Mouse (Mus musculus) heart, embryonic 15.5 days (tissue): ENCODE measurements around the gene Tm9sf3. TPM values are rescaled to one million over a fixed set of nuclear protein-coding genes. Genes with fewer than 3 reads are reported as not detected.

Source experiments
- ATAC-seq: fragments of 200-750 bp; cut with Nextera tagmentation; replicated peaks from 2 replicates; pipeline ENCODE4 v1.8.0; 2017; ENCODE audit warnings: low read depth, moderate TSS enrichment; ENCODE audit not compliant: insufficient number of reproducible peaks, insufficient read depth, low FRiP score
- H3K27ac ChIP-seq: fragments of 300-500 bp; sonication (generic); 2 replicates; pipeline ENCODE4 v1.5.1; 2015; ENCODE audit warnings: mild to moderate bottlenecking, inconsistent platforms
- H3K27me3 ChIP-seq: fragments of 300-500 bp; sonication (generic); 2 replicates; pipeline ENCODE4 v1.6.1; 2015; ENCODE audit warnings: inconsistent platforms
- H3K36me3 ChIP-seq: fragments of 300-500 bp; sonication (generic); 2 replicates; pipeline ENCODE4 v1.6.1; 2015; ENCODE audit warnings: mild to moderate bottlenecking, inconsistent platforms
- H3K4me1 ChIP-seq: fragments of 300-500 bp; sonication (generic); replicated peaks from 2 replicates; pipeline ENCODE4 v1.6.1; 2015; ENCODE audit warnings: inconsistent platforms
- H3K4me2 ChIP-seq: fragments of 300-500 bp; sonication (generic); 2 replicates; pipeline ENCODE4 v1.6.1; 2015; ENCODE audit warnings: inconsistent platforms, mild to moderate bottlenecking, moderate library complexity
- H3K4me3 ChIP-seq: fragments of 300-500 bp; sonication (generic); 2 replicates; pipeline ENCODE4 v1.5.1; 2015; ENCODE audit warnings: mild to moderate bottlenecking, inconsistent platforms
- H3K9ac ChIP-seq: fragments of 300-500 bp; sonication (generic); 2 replicates; pipeline ENCODE4 v1.6.1; 2015; ENCODE audit warnings: mild to moderate bottlenecking, inconsistent platforms
- H3K9me3 ChIP-seq: fragments of 300-500 bp; sonication (generic); replicated peaks from 2 replicates; pipeline ENCODE4 v1.6.1; 2016; ENCODE audit warnings: inconsistent platforms
- WGBS: fragments of 180-500 bp; shearing (Covaris S2); methylation state at CpG from one replicate; pipeline ENCODE4 v1.1.7; 2015; ENCODE audit warnings: mixed read lengths; 5-methylcytosine and 5-hydroxymethylcytosine counted together
- polyA plus RNA-seq: library from polyadenylated mRNA; unstranded; fragments of >200 nt; fragmentation: Nextera tagmentation; extraction: Ambion mirVana; gene quantifications from 2 replicates; pipeline ENCODE4 v1.2.1, GENCODE M21; 2015

Gene Tm9sf3
- polyA plus RNA-seq, 1 experiment from 2014 or later: 85.1 TPM

GRCm38 (mm10) chr19:41284515-41284914 lies 20.7 kb upstream of the Tm9sf3 start:
- no peak for ATAC-seq
- WGBS: 30% methylated on average over 6 of the region's 6 CpGs

GRCm38 (mm10) chr19:41282718-41283117 lies 18.9 kb upstream of the Tm9sf3 start:
- Histone ChIP-seq H3K9me3 (no peaks in the 10 kb centered on the region), H3K4me2 (peak overlapping the region; percentile 38), H3K27me3 (no peaks in the 10 kb centered on the region), H3K4me1 (peaks cover 15% of the 10 kb centered on the region), H3K27ac (no peak overlapping the region), H3K4me3 (no peak overlapping the region), H3K36me3 (no peaks in the 10 kb centered on the region), H3K9ac (no peak overlapping the region)
- no peak for ATAC-seq
- WGBS: 41% methylated on average over 5 of the region's 5 CpGs

More at GRCm38 (mm10) chr19:41284515-41284914, 20.7 kb upstream of the Tm9sf3 start:
- Histone ChIP-seq H3K4me3 (no peak overlapping the region), H3K9me3 (no peaks in the 10 kb centered on the region), H3K4me1 (peaks cover 15% of the 10 kb centered on the region), H3K27ac (no peak overlapping the region), H3K4me2 (no peak overlapping the region), H3K36me3 (no peaks in the 10 kb centered on the region), H3K9ac (no peak overlapping the region), H3K27me3 (no peaks in the 10 kb centered on the region)

GRCm38 (mm10) chr19:41282216-41282615 lies 18.4 kb upstream of the Tm9sf3 start:
- Histone ChIP-seq H3K4me3 (no peak overlapping the region), H3K27me3 (no peaks in the 10 kb centered on the region), H3K36me3 (no peaks in the 10 kb centered on the region), H3K4me1 (peaks cover 15% of the 10 kb centered on the region), H3K4me2 (no peak overlapping the region), H3K9me3 (no peaks in the 10 kb centered on the region), H3K27ac (no peak overlapping the region), H3K9ac (no peak overlapping the region)
- 75% methylated on average over 4 of the region's 4 CpGs for WGBS
- ATAC-seq: no peak

- Histone ChIP-seq H3K9ac (no peak overlapping the region), H3K4me2 (no peak overlapping the region), H3K4me3 (no peak overlapping the region), H3K4me1 (peaks cover 15% of the 10 kb centered on the region), H3K36me3 (no peaks in the 10 kb centered on the region), H3K27ac (no peak overlapping the region), H3K27me3 (no peaks in the 10 kb centered on the region), H3K9me3 (no peaks in the 10 kb centered on the region)
- WGBS: 66% methylated on average over 8 of the region's 8 CpGs
- no peak for ATAC-seq
Observed at GRCm38 (mm10) chr19:41279724-41280244, 16.0 kb upstream of the Tm9sf3 start.

- Histone ChIP-seq H3K27me3 (no peaks in the 10 kb centered on the region), H3K9ac (no peak overlapping the region), H3K9me3 (no peaks in the 10 kb centered on the region), H3K27ac (no peak overlapping the region), H3K36me3 (no peaks in the 10 kb centered on the region), H3K4me1 (peaks cover 11% of the 10 kb centered on the region), H3K4me3 (no peak overlapping the region), H3K4me2 (no peak overlapping the region)
- 66% methylated on average over 7 of the region's 7 CpGs for WGBS
- no peak for ATAC-seq
Observed at GRCm38 (mm10) chr19:41278606-41279005, 14.8 kb upstream of the Tm9sf3 start.

- Histone ChIP-seq H3K4me1 (no peaks in the 10 kb centered on the region), H3K27ac (no peak overlapping the region), H3K9ac (no peak overlapping the region), H3K9me3 (no peaks in the 10 kb centered on the region), H3K36me3 (no peaks in the 10 kb centered on the region), H3K4me3 (no peak overlapping the region), H3K27me3 (no peaks in the 10 kb centered on the region), H3K4me2 (no peak overlapping the region)
- no peak for ATAC-seq
- 51% methylated on average over 3 of the region's 3 CpGs for WGBS
Observed at GRCm38 (mm10) chr19:41275588-41275987, 11.8 kb upstream of the Tm9sf3 start.

- 73% methylated on average over 7 of the region's 7 CpGs for WGBS
- ATAC-seq: no peak
- H3K9me3 ChIP-seq: no peaks in the 10 kb centered on the region
- no peak overlapping the region for H3K4me3 ChIP-seq
- H3K4me2 ChIP-seq: no peak overlapping the region
- no peak overlapping the region for H3K27ac ChIP-seq
- no peak overlapping the region for H3K9ac ChIP-seq
- H3K4me1 ChIP-seq: peaks cover 7% of the 10 kb centered on the region
- H3K36me3 ChIP-seq: no peaks in the 10 kb centered on the region
- no peaks in the 10 kb centered on the region for H3K27me3 ChIP-seq
Observed at GRCm38 (mm10) chr19:41270906-41271305, 7.1 kb upstream of the Tm9sf3 start.

GRCm38 (mm10) chr19:41270151-41270727 lies 6.4 kb upstream of the Tm9sf3 start:
- H3K9ac ChIP-seq: no peak overlapping the region
- no peaks in the 10 kb centered on the region for H3K27me3 ChIP-seq
- WGBS: 36% methylated on average over 9 of the region's 9 CpGs
- ATAC-seq: no peak
- no peak overlapping the region for H3K4me2 ChIP-seq
- H3K9me3 ChIP-seq: no peaks in the 10 kb centered on the region
- no peak overlapping the region for H3K27ac ChIP-seq
- H3K4me1 ChIP-seq: peaks cover 7% of the 10 kb centered on the region
- no peak overlapping the region for H3K4me3 ChIP-seq
- H3K36me3 ChIP-seq: no peaks in the 10 kb centered on the region

GRCm38 (mm10) chr19:41266251-41266901 lies 2.6 kb upstream of the Tm9sf3 start:
- 61% methylated on average over 8 of the region's 8 CpGs for WGBS
- no peak overlapping the region for H3K27ac ChIP-seq
- no peak overlapping the region for H3K9ac ChIP-seq
- H3K27me3 ChIP-seq: no peaks in the 10 kb centered on the region
- H3K9me3 ChIP-seq: no peaks in the 10 kb centered on the region
- no peaks in the 10 kb centered on the region for H3K36me3 ChIP-seq
- peaks cover 22% of the 10 kb centered on the region for H3K4me1 ChIP-seq
- ATAC-seq: no peak
- no peak overlapping the region for H3K4me3 ChIP-seq
- no peak overlapping the region for H3K4me2 ChIP-seq

GRCm38 (mm10) chr19:41264331-41264799 lies 568 bp upstream of the Tm9sf3 start:
- Histone ChIP-seq H3K4me3 (peak overlapping the region; percentile 84), H3K4me2 (peak overlapping the region; percentile 74), H3K4me1 (peaks cover 25% of the 10 kb centered on the region), H3K27me3 (no peaks in the 10 kb centered on the region), H3K27ac (peak overlapping the region; percentile 98), H3K9me3 (no peaks in the 10 kb centered on the region), H3K36me3 (no peaks in the 10 kb centered on the region), H3K9ac (peak overlapping the region; percentile 97)
- 19% methylated on average over 13 of the region's 13 CpGs for WGBS
- ATAC-seq: no peak

- peak; percentile 84 for ATAC-seq
- H3K9me3 ChIP-seq: no peaks in the 10 kb centered on the region
- peak overlapping the region; percentile 84 for H3K4me3 ChIP-seq
- H3K36me3 ChIP-seq: no peaks in the 10 kb centered on the region
- 3% methylated on average over 50 of the region's 51 CpGs for WGBS
- H3K4me1 ChIP-seq: peaks cover 36% of the 10 kb centered on the region
- H3K4me2 ChIP-seq: peak overlapping the region; percentile 74
- peak overlapping the region; percentile 98 for H3K27ac ChIP-seq
- no peaks in the 10 kb centered on the region for H3K27me3 ChIP-seq
- peak overlapping the region; percentile 97 for H3K9ac ChIP-seq
Observed at GRCm38 (mm10) chr19:41262712-41263629, 826 bp downstream of the Tm9sf3 start.
